Comparison of ENCODE assay signal across 7 mouse cellular contexts in genomic region chr2:61803443-61804367, GRCm38 (mm10). TPM values are rescaled to one million over a fixed set of nuclear protein-coding genes. Genes with fewer than 3 reads are reported as not detected.
A peak's percentile ranks its signal among the peaks of the same experiment; 100 is the strongest.
DNase-seq lines count a peak whose midpoint lies in the region; ATAC-seq lines count a peak whose summit lies in the region.

No protein-coding gene starts in this region.

- peak overlapping the region; percentile 54 for H3K4me3 ChIP-seq in forebrain, embryonic 13.5 days

- H3K27me3 ChIP-seq in forebrain, embryonic 13.5 days, result peaks cover 48% of the 10 kb centered on the region

- H3K9me3 ChIP-seq in forebrain, embryonic 13.5 days (replicated peaks), result no peaks in the 10 kb centered on the region

- peak; percentile 41 to 57 for DNase-seq in left cerebral cortex, adult 18-20 months (ENCODE audit: low spot score in 2 of 2)
- DNase-seq in left cerebral cortex, adult 11 months (ENCODE audit: low spot score), result no peak
- peak; percentile 51 to 58 for DNase-seq in cerebellum, postnatal 25 days
- peak; percentile 41 for DNase-seq in left cerebral cortex, postnatal 4 days
- DNase-seq in right cerebral cortex, postnatal 4 days, result peak; percentile 34
- no peak for DNase-seq in kidney, adult 11 months

- peak overlapping the region; percentile 49 for H3K4me2 ChIP-seq in forebrain, embryonic 13.5 days

- H3K36me3 ChIP-seq in forebrain, embryonic 13.5 days (ENCODE audit: poor library complexity, severe bottlenecking), result no peaks in the 10 kb centered on the region

- WGBS in forebrain, embryonic 13.5 days, result 3% methylated on average over 29 of the region's 29 CpGs

- H3K9ac ChIP-seq in forebrain, embryonic 13.5 days, result peak overlapping the region; percentile 41

- peaks cover 33% of the 10 kb centered on the region for H3K4me1 ChIP-seq in forebrain, embryonic 13.5 days

- peak; percentile 28 for ATAC-seq in forebrain, embryonic 13.5 days

- H3K27ac ChIP-seq in forebrain, embryonic 13.5 days, result peak overlapping the region; percentile 97

- intact Hi-C loops in left cerebral cortex, postnatal 4 days (cut with DNase I), result no loop called here

RNA-seq across cellular contexts. Expression of gene Tbr1, which starts 1.0 kb away (rescaled TPM):
- total RNA-seq in left cerebral cortex, adult 18-20 months (2021), result 100 to 1,000 TPM; 121 to 122 TPM
- polyA plus RNA-seq in forebrain, embryonic 13.5 days (2015; fragmentation: Nextera tagmentation; extraction: Ambion mirVana), result 36.3 and 45.1 TPM in 2 replicates
- total RNA-seq in left cerebral cortex, postnatal 4 days (2021), result 100 to 1,000 TPM; 129 to 131 TPM

Comparison
In these comparisons a context has a peak if more than half of its experiments do, and no peak if none do; other contexts are left out.
1. DNase-seq: peak in left cerebral cortex, adult 18-20 months (2 of 2), cerebellum, postnatal 25 days (2 of 2), left cerebral cortex, postnatal 4 days (single experiment) and right cerebral cortex, postnatal 4 days (single experiment); none in left cerebral cortex, adult 11 months (single experiment) and kidney, adult 11 months (single experiment).